Mouse (Mus musculus) G1E-ER4 (cell line): ENCODE data around the gene Cog5. TPM values are rescaled to one million over a fixed set of nuclear protein-coding genes. Genes with fewer than 3 reads are reported as not detected.

ENCODE experiments used
- GATA1 ChIP-seq: IDR thresholded peaks from one replicate; pipeline ENCODE4 v1.8.0; 2012; ENCODE audit warnings: low read length, inconsistent platforms
- polyA plus RNA-seq: library from polyadenylated mRNA; stranded (reverse); fragments of >175 nt; gene quantifications from 2 replicates; pipeline ENCODE4 v1.2.3, GENCODE M21; 2012

The Cog5 gene
- polyA plus RNA-seq, 1 experiment: 1.7 TPM

- no peak for TF ChIP-seq GATA1
These were observed 183.9 kb downstream of the Cog5 start for GRCm38 (mm10) chr12:31838521-31838920.

- no peak for TF ChIP-seq GATA1
These were observed 184.6 kb downstream of the Cog5 start for GRCm38 (mm10) chr12:31839249-31839648.

- no peak for TF ChIP-seq GATA1
These were observed 191.4 kb downstream of the Cog5 start for GRCm38 (mm10) chr12:31846077-31846476.

- no peak for TF ChIP-seq GATA1
These were observed 194.2 kb downstream of the Cog5 start for GRCm38 (mm10) chr12:31848630-31849415.

DNA sequence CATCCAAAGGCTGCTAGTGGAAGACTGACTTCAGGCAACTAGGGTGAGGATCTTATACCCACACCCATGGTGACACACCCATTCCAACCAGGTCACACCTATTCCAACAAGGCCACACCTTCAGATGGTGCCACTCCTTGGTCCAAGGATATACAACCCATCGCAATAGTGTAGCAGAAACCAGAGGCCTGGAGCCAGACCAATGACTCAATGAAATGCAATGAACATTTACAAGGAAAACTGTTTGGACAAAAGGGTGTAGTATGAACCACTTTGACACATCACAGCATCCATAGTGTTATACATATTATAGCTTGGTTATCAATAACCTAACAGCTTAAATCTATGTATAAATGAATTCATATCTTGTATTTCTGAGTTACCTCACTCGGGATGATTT is 194.9 kb downstream of the Cog5 start:
- TF ChIP-seq GATA1: no peak

DNA sequence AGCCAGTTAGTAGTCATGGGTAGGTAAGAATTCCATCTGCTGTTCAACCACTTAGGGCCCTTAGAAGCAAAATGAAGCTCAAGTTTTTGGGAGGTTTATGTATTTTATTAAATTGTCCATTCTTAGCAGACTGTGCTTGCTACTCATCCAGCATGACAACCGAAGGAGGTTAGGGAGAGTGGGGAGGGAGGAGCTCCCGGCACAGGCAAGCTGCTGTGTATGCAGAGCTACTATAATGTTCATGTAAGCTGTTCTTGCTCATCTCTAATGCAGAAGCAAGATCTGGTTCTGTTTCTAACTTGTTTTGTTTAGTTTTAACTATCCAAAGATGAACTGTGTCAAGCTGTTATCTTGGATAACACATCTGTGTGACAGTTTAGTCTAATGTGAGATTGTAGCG is 199.4 kb downstream of the Cog5 start:
- TF ChIP-seq GATA1: no peak

GRCm38 (mm10) chr12:31854817-31855216 is 200.1 kb downstream of the Cog5 start:
- TF ChIP-seq GATA1: no peak

DNA sequence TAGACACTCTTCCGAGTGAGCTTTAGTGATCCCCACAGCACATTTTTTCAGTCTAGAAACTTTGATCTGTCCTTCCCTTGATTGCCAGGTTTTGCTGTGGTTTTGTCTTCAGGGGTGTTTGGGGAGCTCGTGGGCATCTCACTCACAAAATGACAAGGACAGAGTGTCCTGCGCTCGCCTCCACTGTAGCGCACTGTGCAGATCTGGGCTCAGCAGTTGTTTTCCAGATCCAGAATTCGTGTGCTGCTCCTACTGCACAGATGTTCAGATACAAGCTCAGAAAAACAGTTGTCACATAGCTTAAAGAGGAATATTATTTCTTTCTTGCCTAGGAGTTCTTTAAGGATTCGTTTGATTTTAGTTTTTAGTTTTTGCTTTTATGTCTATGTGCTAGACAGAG is 203.1 kb downstream of the Cog5 start:
- no peak for TF ChIP-seq GATA1

DNA sequence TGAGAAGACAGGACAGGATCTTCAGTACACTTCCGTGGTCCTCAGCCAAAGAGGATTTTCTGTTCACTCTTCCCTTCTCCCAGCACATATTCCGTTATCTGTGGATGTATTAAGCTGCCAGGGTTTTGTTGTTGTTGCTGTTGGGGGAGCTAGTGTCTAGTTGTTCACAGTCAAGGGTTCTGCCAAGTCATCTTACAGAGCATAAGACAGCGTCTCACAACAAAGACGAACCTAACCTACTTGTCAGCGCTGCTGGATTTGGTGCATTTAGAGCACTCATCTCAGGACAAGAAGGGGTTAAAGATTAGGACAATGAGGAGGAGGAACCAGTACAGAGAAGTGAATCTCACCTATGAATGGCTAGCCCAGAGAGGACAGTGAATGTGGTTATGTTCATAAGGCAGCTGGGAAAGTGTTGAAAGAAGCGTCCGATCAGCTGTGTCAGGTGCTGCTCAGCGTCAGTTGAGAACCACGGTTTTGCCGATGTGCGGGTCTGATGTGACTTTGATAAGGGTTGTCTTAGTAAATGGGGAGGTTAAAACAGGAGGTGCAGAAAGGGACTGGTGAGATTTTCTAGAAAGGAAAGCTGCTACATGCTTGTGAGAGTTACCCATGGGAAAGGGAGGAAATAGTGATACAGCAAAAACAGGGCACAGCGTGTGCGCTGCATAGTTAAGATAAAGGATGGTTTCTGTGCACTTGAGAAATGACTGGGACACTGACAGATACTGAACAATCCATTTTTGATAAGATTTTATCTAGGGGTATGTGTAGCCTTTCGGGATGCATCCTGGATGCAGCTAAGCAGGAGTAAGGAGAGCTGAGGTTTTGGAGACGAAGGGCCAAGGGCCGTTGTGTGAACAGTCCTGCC is 208.2 kb downstream of the Cog5 start:
- TF ChIP-seq GATA1: peak; percentile 92

- TF ChIP-seq GATA1: no peak
These were observed 222.1 kb downstream of the Cog5 start for GRCm38 (mm10) chr12:31876775-31877174.

DNA sequence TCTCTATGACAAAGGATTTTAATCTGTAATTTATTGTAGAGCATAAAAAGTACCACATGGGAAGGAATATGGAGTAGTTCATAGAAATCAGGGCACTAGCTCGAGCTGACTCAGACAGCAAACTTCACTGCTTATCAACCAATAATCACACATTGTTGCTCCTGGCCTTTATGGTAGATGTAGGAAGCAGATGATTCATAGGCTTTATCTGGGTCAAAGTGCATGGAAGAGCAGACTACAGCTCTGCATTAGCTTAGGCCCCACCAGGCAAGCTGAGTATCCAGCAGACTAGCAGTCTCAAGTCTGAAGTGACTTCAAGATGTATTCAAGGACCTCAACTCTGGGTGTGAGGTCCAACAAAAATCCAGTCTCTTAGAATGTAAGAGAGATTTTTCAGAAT is 228.1 kb downstream of the Cog5 start:
- TF ChIP-seq GATA1: no peak

DNA sequence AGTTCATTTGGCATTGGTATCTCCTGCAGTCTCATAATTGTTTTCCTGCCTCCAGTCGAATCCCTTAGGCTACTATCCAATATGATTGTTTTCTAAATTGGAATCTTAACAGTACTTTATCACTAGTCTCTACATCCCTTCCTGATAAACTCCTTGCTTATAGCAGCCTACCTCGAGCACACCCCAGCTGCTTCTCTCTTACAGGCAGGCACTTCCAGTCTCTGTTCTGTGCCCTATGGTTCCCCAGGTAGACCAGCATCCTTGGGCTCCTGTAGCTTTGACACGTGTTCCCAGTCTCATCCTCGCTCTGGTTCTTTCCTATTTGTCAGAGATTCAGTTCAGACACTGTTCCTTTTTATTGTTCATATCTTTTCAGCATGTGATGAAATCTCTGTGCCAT is 229.7 kb downstream of the Cog5 start:
- no peak for TF ChIP-seq GATA1

DNA sequence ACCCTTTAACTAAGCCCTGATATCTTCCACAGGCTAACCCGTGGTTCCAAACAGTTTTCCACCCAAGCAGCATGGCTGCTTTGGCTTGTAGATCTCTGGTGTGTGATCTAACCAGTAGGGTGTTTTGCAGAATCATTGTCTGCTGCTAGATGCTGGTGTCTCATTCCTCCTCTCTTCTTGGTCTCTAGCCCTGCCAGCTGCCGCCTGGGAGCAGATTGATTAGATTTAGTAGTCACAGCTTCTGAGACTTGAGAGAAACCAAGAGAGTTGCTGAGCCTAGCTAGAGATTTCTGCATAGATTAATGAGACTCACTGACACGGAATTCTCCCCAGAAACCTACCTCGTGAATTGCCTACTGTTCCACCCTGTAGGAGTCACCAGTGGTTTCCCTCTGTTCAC is 230.4 kb downstream of the Cog5 start:
- no peak for TF ChIP-seq GATA1

- no peak for TF ChIP-seq GATA1
These were observed 231.4 kb downstream of the Cog5 start for GRCm38 (mm10) chr12:31885844-31886606.

DNA sequence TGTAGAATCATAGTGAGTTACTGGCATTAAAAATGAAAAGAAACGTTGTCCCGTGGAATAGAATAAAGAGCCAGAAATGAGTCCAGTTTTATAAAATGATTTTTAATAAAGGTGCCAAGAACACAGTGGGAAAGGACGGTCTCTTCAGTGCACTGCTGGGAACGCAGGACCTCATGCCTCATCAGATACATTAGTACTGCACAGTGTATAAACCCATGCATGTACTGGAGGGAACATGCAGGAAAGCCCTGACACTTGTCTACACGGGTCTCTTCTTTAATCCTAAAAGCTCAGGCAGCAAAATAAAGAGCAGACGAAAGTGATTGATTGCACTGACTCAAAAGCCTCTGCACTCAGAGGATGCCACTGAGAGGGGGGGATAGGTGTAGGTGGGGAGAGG is 236.0 kb downstream of the Cog5 start:
- no peak for TF ChIP-seq GATA1

DNA sequence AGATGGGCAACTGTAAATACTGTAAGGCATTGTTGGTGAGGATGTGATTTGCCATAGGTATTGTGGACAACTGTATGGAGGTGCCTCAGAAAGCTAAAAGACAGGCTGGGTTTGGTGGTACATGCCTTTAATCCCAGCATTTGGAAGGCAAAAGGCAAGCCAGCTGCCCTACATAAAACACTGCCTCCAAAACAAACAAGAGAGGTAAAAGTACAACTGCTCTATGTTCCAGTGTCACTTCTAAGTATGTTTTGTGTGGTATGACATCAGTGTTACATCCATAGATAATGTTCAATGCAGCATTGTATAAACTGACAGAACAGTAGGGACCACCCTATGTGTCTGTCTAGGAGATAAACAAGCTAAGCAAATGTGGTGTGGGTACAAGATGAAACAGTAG is 237.4 kb downstream of the Cog5 start:
- no peak for TF ChIP-seq GATA1
